Mouse (Mus musculus) lung, embryonic 14.5 days (tissue): ENCODE results near the gene Meiob. TPM values are rescaled to one million over a fixed set of nuclear protein-coding genes. Genes with fewer than 3 reads are reported as not detected.
A peak's percentile ranks its signal among the peaks of the same experiment; 100 is the strongest.

Experiments used
- ATAC-seq: fragments of 200-750 bp; cut with Nextera tagmentation; 2 replicates; pipeline ENCODE4 v1.8.0; 2017; ENCODE audit warnings: mild to moderate bottlenecking, moderate TSS enrichment, moderate library complexity; ENCODE audit not compliant: insufficient read depth
- DNase-seq: peaks from one replicate; pipeline ENCODE4 v3.0.0-alpha.2; 2015
- H3K27ac ChIP-seq: fragments of 300-500 bp; sonication (generic); 2 replicates; pipeline ENCODE4 v1.5.1; 2014; ENCODE audit warnings: low read depth, mild to moderate bottlenecking, moderate library complexity
- H3K27me3 ChIP-seq: fragments of 300-500 bp; sonication (generic); 2 replicates; pipeline ENCODE4 v1.6.1; 2014; ENCODE audit warnings: low read length, control low read depth; ENCODE audit not compliant: insufficient read depth
- H3K36me3 ChIP-seq: fragments of 300-500 bp; sonication (generic); 2 replicates; pipeline ENCODE4 v1.6.1; 2014; ENCODE audit warnings: control low read depth; ENCODE audit not compliant: insufficient read depth
- H3K4me1 ChIP-seq: fragments of 300-500 bp; sonication (generic); 2 replicates; pipeline ENCODE4 v1.6.1; 2014; ENCODE audit warnings: antibody characterized with exemption, control low read depth; ENCODE audit not compliant: insufficient read depth
- H3K4me2 ChIP-seq: fragments of 300-500 bp; sonication (generic); 2 replicates; pipeline ENCODE4 v1.6.1; 2014; ENCODE audit warnings: mild to moderate bottlenecking
- H3K4me3 ChIP-seq: fragments of 300-500 bp; sonication (generic); 2 replicates; pipeline ENCODE4 v1.5.1; 2014; ENCODE audit warnings: low read depth, low read length
- H3K9ac ChIP-seq: fragments of 300-500 bp; sonication (generic); 2 replicates; pipeline ENCODE4 v1.6.1; 2014
- H3K9me3 ChIP-seq: fragments of 300-500 bp; sonication (generic); 2 replicates; pipeline ENCODE4 v1.6.1; 2016; ENCODE audit warnings: low read depth, low read length, control low read depth
- CTCF ChIP-seq: IDR thresholded peaks from 2 replicates; pipeline ENCODE4 v1.5.1; 2016; ENCODE audit warnings: antibody characterized with exemption, low read depth
- WGBS: fragments of 180-500 bp; shearing (Covaris S2); extraction: QIAGEN DNeasy Blood & Tissue Kit; methylation state at CpG from one replicate; pipeline ENCODE4 v1.1.7; 2014; 5-methylcytosine and 5-hydroxymethylcytosine counted together
- polyA plus RNA-seq: library from polyadenylated mRNA; unstranded; fragments of >200 nt; fragmentation: Nextera tagmentation; extraction: Ambion mirVana; gene quantifications from 2 replicates; pipeline ENCODE4 v1.2.1, GENCODE M21; 2014

The Meiob gene
- polyA plus RNA-seq: not detected in 2 replicates

- DNase-seq: peak; percentile 85
- H3K27me3 ChIP-seq: peaks cover 28% of the 10 kb centered on the region
- H3K4me1 ChIP-seq: no peaks in the 10 kb centered on the region
- under 1% methylated on average over 71 of the region's 71 CpGs for WGBS
- no peak within 1 kb of the TSS for H3K27ac ChIP-seq
- peak; percentile 89 for ATAC-seq
- no peak for TF ChIP-seq CTCF
- H3K9me3 ChIP-seq: no peaks in the 10 kb centered on the region
- H3K4me3 ChIP-seq: peak within 1 kb of the TSS; percentile 63
- no peaks in the 10 kb centered on the region for H3K36me3 ChIP-seq
- H3K9ac ChIP-seq: peak within 1 kb of the TSS; percentile 52
- peak within 1 kb of the TSS; percentile 91 for H3K4me2 ChIP-seq
Measured at GRCm38 (mm10) chr17:24803952-24804951, at the start of gene Meiob. Gene Meiob (plus strand): TSS chr17:24804289.

- DNase-seq: no peak
- Histone ChIP-seq H3K4me2 (no peak overlapping the region), H3K27me3 (peaks cover 31% of the 10 kb centered on the region), H3K4me3 (no peak overlapping the region), H3K9me3 (no peaks in the 10 kb centered on the region), H3K4me1 (0 out of 2 replicates have a peak, but pooled peaks cover 3% of the 10 kb centered on the region), H3K9ac (no peak overlapping the region), H3K36me3 (no peaks in the 10 kb centered on the region), H3K27ac (no peak overlapping the region)
- WGBS: 75% methylated on average over 1 of the region's 1 CpGs
- ATAC-seq: no peak
- no peak for TF ChIP-seq CTCF
Measured at GRCm38 (mm10) chr17:24757394-24757793, 46.7 kb upstream of the Meiob start.

- H3K4me2 ChIP-seq: no peak overlapping the region
- H3K36me3 ChIP-seq: no peaks in the 10 kb centered on the region
- H3K4me3 ChIP-seq: no peak overlapping the region
- DNase-seq (no peak), ATAC-seq (no peak)
- no peaks in the 10 kb centered on the region for H3K27me3 ChIP-seq
- TF ChIP-seq CTCF: no peak
- no peaks in the 10 kb centered on the region for H3K9me3 ChIP-seq
- peaks cover 3% of the 10 kb centered on the region; the same call in 1 of the 2 replicates for H3K4me1 ChIP-seq
- no peak overlapping the region for H3K27ac ChIP-seq
- WGBS: 61% methylated on average over 5 of the region's 5 CpGs
- no peak overlapping the region for H3K9ac ChIP-seq
Measured at GRCm38 (mm10) chr17:24761121-24761520, 43.0 kb upstream of the Meiob start.

DNA sequence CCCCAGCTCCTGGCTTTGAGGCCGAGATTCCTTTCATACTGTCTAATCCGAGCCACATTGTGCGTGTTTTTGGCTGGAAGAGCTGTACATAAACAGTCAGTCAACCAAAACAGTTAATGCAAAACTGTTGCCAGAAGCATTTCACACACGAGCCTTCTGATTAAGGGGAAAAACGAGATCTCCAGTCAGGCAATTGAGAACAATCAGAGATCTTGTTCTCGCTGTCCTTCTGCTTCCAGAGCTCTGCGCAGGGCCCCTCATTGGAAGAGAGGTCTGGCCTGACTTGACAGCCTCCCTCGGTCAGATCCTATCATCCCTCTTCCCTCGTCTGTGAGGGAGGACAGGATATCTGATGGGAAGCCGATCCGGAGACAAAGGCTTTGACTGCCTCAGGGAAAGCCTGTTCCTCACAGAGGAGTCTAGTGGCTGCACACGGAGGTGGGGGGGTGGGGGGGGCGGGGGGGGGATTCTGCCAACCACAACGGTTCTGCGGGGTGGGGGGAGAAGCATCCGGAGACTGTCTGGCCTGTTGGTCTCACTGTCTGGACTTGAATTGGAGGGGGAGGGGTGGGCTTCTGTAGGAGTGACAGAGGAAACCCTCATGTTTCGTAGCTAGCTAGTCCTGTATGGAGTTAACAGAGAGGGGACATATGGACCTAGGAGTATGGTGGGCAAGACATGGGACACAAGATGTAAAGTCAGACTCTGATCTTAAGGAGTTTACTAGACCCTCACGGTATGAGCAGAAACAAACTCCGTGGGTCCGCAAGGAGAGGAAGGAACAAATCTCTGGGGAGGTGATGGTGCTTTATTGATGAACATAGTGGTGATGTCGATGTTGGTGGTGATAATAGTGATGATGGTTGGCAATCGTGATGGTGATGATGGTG lies 38.8 kb upstream of the Meiob start:
- DNase-seq (peak; percentile 59), ATAC-seq (no peak)
- TF ChIP-seq CTCF: no peak
- no peak overlapping the region for H3K9ac ChIP-seq
- H3K27me3 ChIP-seq: peaks cover 5% of the 10 kb centered on the region; the same call in 1 of the 2 replicates
- peaks cover 5% of the 10 kb centered on the region; the same call in 1 of the 2 replicates for H3K4me1 ChIP-seq
- no peak overlapping the region for H3K4me2 ChIP-seq
- H3K9me3 ChIP-seq: no peaks in the 10 kb centered on the region
- no peak overlapping the region for H3K27ac ChIP-seq
- H3K4me3 ChIP-seq: no peak overlapping the region
- H3K36me3 ChIP-seq: no peaks in the 10 kb centered on the region
- WGBS: 39% methylated on average over 22 of the region's 22 CpGs

- peaks cover 5% of the 10 kb centered on the region; the same call in 1 of the 2 replicates for H3K27me3 ChIP-seq
- peaks cover 5% of the 10 kb centered on the region; the same call in 1 of the 2 replicates for H3K4me1 ChIP-seq
- no peak overlapping the region for H3K9ac ChIP-seq
- no peaks in the 10 kb centered on the region for H3K9me3 ChIP-seq
- H3K27ac ChIP-seq: no peak overlapping the region
- H3K4me2 ChIP-seq: no peak overlapping the region
- ATAC-seq (no peak), DNase-seq (no peak)
- no peak overlapping the region for H3K4me3 ChIP-seq
- H3K36me3 ChIP-seq: no peaks in the 10 kb centered on the region
- WGBS: 22% methylated on average over 12 of the region's 12 CpGs
- TF ChIP-seq CTCF: no peak
Measured at GRCm38 (mm10) chr17:24766266-24766875, 37.7 kb upstream of the Meiob start.

DNA sequence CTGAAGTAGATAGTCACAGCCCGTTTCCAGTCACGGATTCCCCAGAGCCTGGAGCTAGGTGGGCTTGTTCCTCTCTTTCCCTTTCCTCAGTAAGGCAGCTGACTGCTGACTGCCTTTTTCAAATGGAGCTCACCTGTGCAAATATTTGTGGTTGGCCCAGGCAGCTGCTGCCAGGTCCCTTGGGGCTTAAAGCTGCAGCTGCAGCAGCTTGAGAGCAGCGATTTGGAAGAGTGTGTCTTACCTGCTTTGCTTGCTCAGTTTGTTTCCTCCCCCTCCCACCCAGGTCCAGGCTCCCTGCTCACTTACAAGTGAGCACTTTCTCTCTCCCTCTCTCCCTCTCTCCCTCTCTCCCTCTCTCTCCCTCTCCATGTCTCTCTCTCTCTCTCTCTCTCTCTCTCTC lies 34.9 kb upstream of the Meiob start:
- Histone ChIP-seq H3K4me2 (0 out of 2 replicates have a peak overlapping the region, but pooled peaks have one; percentile 4), H3K27ac (peak overlapping the region; percentile 36; the same call in 1 of the 2 replicates), H3K36me3 (no peaks in the 10 kb centered on the region), H3K4me1 (peaks cover 5% of the 10 kb centered on the region; the same call in 1 of the 2 replicates), H3K27me3 (peaks cover 5% of the 10 kb centered on the region; the same call in 1 of the 2 replicates), H3K9me3 (no peaks in the 10 kb centered on the region), H3K9ac (no peak overlapping the region), H3K4me3 (no peak overlapping the region)
- ATAC-seq: no peak
- peak; percentile 46 for DNase-seq
- TF ChIP-seq CTCF: no peak
- whole genome bisulfite sequencing: 31% methylated on average over 3 of the region's 3 CpGs
